Mouse (Mus musculus) liver, embryonic 11.5 days (tissue): ENCODE results near the gene Negr1. TPM values are rescaled to one million over a fixed set of nuclear protein-coding genes. Genes with fewer than 3 reads are reported as not detected.

Source experiments
- ATAC-seq: fragments of 200-750 bp; cut with Nextera tagmentation; replicated peaks from 2 replicates; pipeline ENCODE4 v1.8.0; 2017; ENCODE audit warnings: moderate number of reproducible peaks, mild to moderate bottlenecking, moderate TSS enrichment, moderate library complexity; ENCODE audit not compliant: low FRiP score
- DNase-seq: peaks from one replicate; pipeline ENCODE4 v3.0.0-alpha.2; 2017; ENCODE audit warnings: low spot score
- H3K27ac ChIP-seq: fragments of 300-500 bp; sonication (generic); 2 replicates; pipeline ENCODE4 v1.5.1; 2014; ENCODE audit warnings: mild to moderate bottlenecking, low read depth, low read length, control low read depth
- H3K27me3 ChIP-seq: fragments of 300-500 bp; sonication (generic); replicated peaks from 2 replicates; pipeline ENCODE4 v1.6.1; 2014; ENCODE audit warnings: low read length, mixed read lengths; ENCODE audit not compliant: control insufficient read depth, insufficient read depth
- H3K36me3 ChIP-seq: fragments of 300-500 bp; sonication (generic); 2 replicates; pipeline ENCODE4 v1.6.1; 2014; ENCODE audit warnings: mild to moderate bottlenecking, low read length, moderate library complexity, mixed read lengths; ENCODE audit not compliant: control insufficient read depth, insufficient read depth
- H3K4me1 ChIP-seq: fragments of 300-500 bp; sonication (generic); replicated peaks from 2 replicates; pipeline ENCODE4 v1.6.1; 2014; ENCODE audit warnings: low read length, mixed read lengths; ENCODE audit not compliant: control insufficient read depth, insufficient read depth
- H3K4me2 ChIP-seq: fragments of 300-500 bp; sonication (generic); 2 replicates; pipeline ENCODE4 v1.6.1; 2014; ENCODE audit warnings: mild to moderate bottlenecking, control low read depth, moderate library complexity
- H3K4me3 ChIP-seq: fragments of 300-500 bp; sonication (generic); 2 replicates; pipeline ENCODE4 v1.5.1; 2014; ENCODE audit warnings: low read depth, low read length, control low read depth
- H3K9ac ChIP-seq: fragments of 300-500 bp; sonication (generic); 2 replicates; pipeline ENCODE4 v1.6.1; 2014; ENCODE audit warnings: low read depth, low read length, control low read depth
- H3K9me3 ChIP-seq: fragments of 300-500 bp; sonication (generic); 2 replicates; pipeline ENCODE4 v1.6.1; 2016; ENCODE audit warnings: low read length, inconsistent platforms, mixed read lengths; ENCODE audit not compliant: control insufficient read depth
- WGBS: fragments of 180-500 bp; shearing (Covaris S2); extraction: QIAGEN DNeasy Blood & Tissue Kit; methylation state at CpG from one replicate; pipeline ENCODE4 v1.1.7; 2014; 5-methylcytosine and 5-hydroxymethylcytosine counted together
- polyA plus RNA-seq: library from polyadenylated mRNA; unstranded; fragments of >200 nt; fragmentation: Nextera tagmentation; extraction: Ambion mirVana; gene quantifications from 2 replicates; pipeline ENCODE4 v1.2.1, GENCODE M21; 2014

Gene Negr1
- polyA plus RNA-seq, 1 experiment from 2014 or later: 1.7 TPM

GRCm38 (mm10) chr3:156992811-156993210 is 431.2 kb downstream of the Negr1 start:
- Histone ChIP-seq H3K4me3 (no peak overlapping the region), H3K4me2 (no peak overlapping the region), H3K27ac (no peak overlapping the region), H3K9ac (no peak overlapping the region), H3K27me3 (no peaks in the 10 kb centered on the region), H3K9me3 (no peaks in the 10 kb centered on the region), H3K36me3 (no peaks in the 10 kb centered on the region), H3K4me1 (no peaks in the 10 kb centered on the region)
- 70% methylated on average over 1 of the region's 1 CpGs for WGBS
- ATAC-seq (no peak), DNase-seq (no peak)

DNA sequence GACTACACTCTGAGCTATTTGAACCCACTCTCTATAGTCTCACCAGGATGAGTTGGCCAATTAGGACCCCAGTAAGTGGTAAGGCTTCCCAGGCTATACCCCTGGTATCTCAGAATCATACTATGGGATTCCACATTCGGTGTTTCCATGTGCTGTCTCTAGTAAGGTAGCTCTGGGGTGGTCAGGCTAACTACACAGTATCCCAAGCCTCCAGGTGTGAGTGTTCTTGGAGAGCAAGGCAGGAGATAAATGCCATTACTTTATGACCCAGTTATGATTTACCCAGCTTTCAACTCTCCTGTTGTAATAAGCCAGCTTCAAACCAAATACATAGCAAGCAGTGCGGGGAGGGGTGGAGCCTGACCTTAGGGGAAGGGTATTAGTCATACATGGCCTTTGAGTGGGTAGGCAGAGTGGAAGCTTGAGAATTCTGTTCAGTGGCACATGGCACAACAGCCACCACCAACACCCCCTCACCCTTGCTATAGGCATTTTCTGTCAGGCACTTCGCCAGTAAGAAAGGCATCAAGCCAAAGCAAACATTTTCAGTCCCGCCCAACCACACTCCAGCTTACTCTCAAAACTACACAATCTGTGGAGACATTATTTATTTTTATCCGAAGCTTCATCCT is 437.7 kb downstream of the Negr1 start:
- 72% methylated on average over 5 of the region's 5 CpGs for WGBS
- H3K9ac ChIP-seq: no peak overlapping the region
- H3K4me2 ChIP-seq: no peak overlapping the region
- H3K4me1 ChIP-seq: no peaks in the 10 kb centered on the region
- H3K36me3 ChIP-seq: no peaks in the 10 kb centered on the region
- no peak overlapping the region for H3K4me3 ChIP-seq
- H3K27ac ChIP-seq: no peak overlapping the region
- peaks cover 2% of the 10 kb centered on the region; the same call in 1 of the 2 replicates for H3K9me3 ChIP-seq
- ATAC-seq (no peak), DNase-seq (no peak)
- H3K27me3 ChIP-seq: no peaks in the 10 kb centered on the region

- Histone ChIP-seq H3K9ac (no peak overlapping the region), H3K4me3 (no peak overlapping the region), H3K9me3 (no peaks in the 10 kb centered on the region), H3K27ac (no peak overlapping the region), H3K27me3 (no peaks in the 10 kb centered on the region), H3K4me2 (no peak overlapping the region), H3K4me1 (no peaks in the 10 kb centered on the region), H3K36me3 (no peaks in the 10 kb centered on the region)
- DNase-seq: no peak
- WGBS: 67% methylated on average over 2 of the region's 2 CpGs
- no peak for ATAC-seq
These were observed 460.0 kb downstream of the Negr1 start for GRCm38 (mm10) chr3:157021632-157022031.

DNA sequence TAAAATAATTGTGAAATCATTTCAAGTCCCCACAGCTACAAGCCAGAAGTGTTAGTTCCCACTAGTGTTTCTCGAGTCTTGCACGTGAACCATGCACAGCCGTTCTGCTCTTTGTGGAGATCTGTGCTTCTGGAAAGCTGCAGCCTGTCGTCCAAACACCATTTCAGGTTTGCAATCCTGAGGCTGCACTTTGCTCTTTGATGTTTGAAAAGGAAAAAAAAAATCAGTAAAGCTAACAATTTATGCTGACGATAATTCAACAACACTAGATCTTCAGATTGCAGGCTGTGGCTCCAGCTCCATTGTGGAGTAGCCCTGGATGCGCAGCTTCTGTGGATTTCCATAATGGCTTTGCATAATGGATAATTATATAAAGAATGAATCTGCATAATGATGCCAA is 463.0 kb downstream of the Negr1 start:
- Histone ChIP-seq H3K27me3 (no peaks in the 10 kb centered on the region), H3K27ac (no peak overlapping the region), H3K36me3 (no peaks in the 10 kb centered on the region), H3K9ac (no peak overlapping the region), H3K9me3 (no peaks in the 10 kb centered on the region), H3K4me2 (no peak overlapping the region), H3K4me3 (no peak overlapping the region), H3K4me1 (no peaks in the 10 kb centered on the region)
- 70% methylated on average over 6 of the region's 6 CpGs for WGBS
- no peak for DNase-seq
- ATAC-seq: no peak

DNA sequence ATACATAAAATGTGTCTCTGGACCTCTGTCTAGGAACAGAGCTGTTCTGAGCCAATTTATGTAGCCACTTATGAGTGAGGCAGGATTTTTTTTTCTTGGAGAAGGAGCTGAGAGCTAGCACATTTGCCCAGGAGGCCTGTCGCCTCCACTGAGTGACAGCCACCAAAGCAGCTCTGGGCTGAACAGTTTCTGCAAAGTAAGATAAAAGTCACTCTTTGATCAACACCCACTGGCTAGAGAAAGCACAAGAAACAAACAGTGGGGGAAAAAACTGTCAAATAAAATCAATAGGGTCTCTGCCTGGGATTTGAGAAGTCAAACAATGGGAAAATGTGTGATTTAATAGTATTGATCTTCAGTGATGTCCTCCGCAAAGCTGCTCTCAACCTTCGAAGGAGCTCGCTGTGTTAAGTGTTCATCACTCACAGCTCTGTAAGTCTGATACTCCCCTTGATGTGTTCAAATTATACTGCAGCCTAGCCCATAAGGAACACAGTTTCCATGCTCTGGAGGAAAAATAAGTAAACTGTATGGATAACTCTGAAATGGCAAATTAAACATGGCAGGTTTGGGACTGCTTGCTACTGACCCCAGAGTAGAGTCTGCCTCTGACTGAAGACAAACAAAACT is 470.0 kb downstream of the Negr1 start:
- H3K4me2 ChIP-seq: no peak overlapping the region
- H3K9ac ChIP-seq: no peak overlapping the region
- DNase-seq (no peak), ATAC-seq (no peak)
- no peak overlapping the region for H3K27ac ChIP-seq
- H3K27me3 ChIP-seq: no peaks in the 10 kb centered on the region
- no peaks in the 10 kb centered on the region for H3K4me1 ChIP-seq
- H3K36me3 ChIP-seq: no peaks in the 10 kb centered on the region
- no peak overlapping the region for H3K4me3 ChIP-seq
- H3K9me3 ChIP-seq: no peaks in the 10 kb centered on the region
- WGBS: 56% methylated on average over 4 of the region's 4 CpGs

DNA sequence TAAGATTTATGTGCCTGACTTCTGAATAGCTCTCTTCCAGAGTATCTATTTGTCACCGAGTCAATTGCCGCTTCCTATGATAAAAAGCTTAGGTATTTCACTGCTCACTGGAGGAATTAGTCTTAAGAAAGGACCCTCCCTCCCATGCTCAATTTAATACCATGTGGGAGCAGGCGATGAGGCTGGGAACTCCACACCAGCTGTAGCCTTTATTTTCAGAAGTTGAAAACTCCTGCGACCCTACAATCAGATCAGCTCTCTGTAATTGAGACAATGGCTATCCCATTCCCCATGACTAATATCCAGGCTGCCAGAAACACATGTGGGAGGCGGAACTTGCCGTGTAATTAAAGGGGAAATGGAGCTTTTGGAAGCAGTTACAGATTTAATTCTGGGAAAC is 474.4 kb downstream of the Negr1 start:
- DNase-seq (no peak), ATAC-seq (no peak)
- Histone ChIP-seq H3K27ac (no peak overlapping the region), H3K4me2 (no peak overlapping the region), H3K4me1 (no peaks in the 10 kb centered on the region), H3K36me3 (no peaks in the 10 kb centered on the region), H3K4me3 (no peak overlapping the region), H3K9me3 (no peaks in the 10 kb centered on the region), H3K27me3 (no peaks in the 10 kb centered on the region), H3K9ac (no peak overlapping the region)
- 69% methylated on average over 6 of the region's 6 CpGs for WGBS

DNA sequence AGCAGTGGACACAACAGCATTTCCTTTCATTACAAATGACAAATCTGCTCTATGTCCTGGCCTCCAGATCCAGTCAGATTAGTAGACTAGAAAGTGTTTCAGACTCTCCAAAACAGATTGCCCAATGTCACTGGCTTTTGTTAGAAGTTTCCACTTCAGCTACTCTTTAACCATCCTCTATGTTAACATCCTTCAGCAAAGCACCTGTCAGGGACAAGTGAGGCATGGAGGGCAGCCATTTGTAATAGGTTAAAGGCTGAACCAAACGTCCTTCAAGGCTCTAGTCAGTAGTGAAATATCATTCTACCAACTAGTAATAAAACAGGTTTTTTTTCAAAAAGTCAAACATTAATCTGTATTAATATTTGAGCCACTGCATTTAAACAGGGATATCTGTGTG is 475.0 kb downstream of the Negr1 start:
- ATAC-seq: no peak
- H3K27me3 ChIP-seq: no peaks in the 10 kb centered on the region
- H3K4me3 ChIP-seq: no peak overlapping the region
- no peak overlapping the region for H3K9ac ChIP-seq
- no peaks in the 10 kb centered on the region for H3K4me1 ChIP-seq
- no peaks in the 10 kb centered on the region for H3K36me3 ChIP-seq
- H3K4me2 ChIP-seq: no peak overlapping the region
- WGBS: 57% methylated on average over 1 of the region's 1 CpGs
- DNase-seq: no peak
- no peak overlapping the region for H3K27ac ChIP-seq
- no peaks in the 10 kb centered on the region for H3K9me3 ChIP-seq

DNA sequence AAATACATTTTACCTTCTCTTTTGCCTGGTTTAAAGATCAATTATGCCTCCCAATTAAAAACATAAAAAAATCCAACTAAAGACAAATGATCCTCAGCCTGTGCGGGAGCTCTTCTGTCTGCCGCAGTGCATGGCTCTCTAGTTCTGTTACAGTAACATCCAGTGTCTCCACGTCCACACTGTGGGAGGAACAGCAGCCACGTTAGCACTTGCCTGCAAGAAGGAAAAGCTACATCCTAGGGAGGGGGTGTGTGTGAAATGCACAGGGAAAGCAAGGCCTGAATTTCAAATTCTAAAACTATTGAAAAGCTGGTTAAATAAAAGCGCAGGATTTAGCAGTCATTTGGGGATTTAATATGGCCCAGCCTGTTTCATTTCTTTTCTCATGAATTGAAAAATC is 479.0 kb downstream of the Negr1 start:
- Histone ChIP-seq H3K27me3 (no peaks in the 10 kb centered on the region), H3K4me2 (no peak overlapping the region), H3K4me1 (no peaks in the 10 kb centered on the region), H3K9me3 (no peaks in the 10 kb centered on the region), H3K27ac (no peak overlapping the region), H3K36me3 (no peaks in the 10 kb centered on the region), H3K4me3 (no peak overlapping the region), H3K9ac (no peak overlapping the region)
- DNase-seq: no peak
- no peak for ATAC-seq
- WGBS: 60% methylated on average over 5 of the region's 5 CpGs

GRCm38 (mm10) chr3:157044565-157044964 is 483.0 kb downstream of the Negr1 start:
- H3K27ac ChIP-seq: no peak overlapping the region
- no peak for DNase-seq
- 83% methylated on average over 2 of the region's 2 CpGs for WGBS
- no peaks in the 10 kb centered on the region for H3K27me3 ChIP-seq
- no peak overlapping the region for H3K4me3 ChIP-seq
- no peak overlapping the region for H3K9ac ChIP-seq
- no peak overlapping the region for H3K4me2 ChIP-seq
- no peak for ATAC-seq
- H3K4me1 ChIP-seq: no peaks in the 10 kb centered on the region
- no peaks in the 10 kb centered on the region for H3K36me3 ChIP-seq
- H3K9me3 ChIP-seq: no peaks in the 10 kb centered on the region
